Mouse (Mus musculus): ENCODE measurements around the gene Enc1.
"Not testable (repeated sequence)": the region's sequence is repeated elsewhere in the genome, so short reads cannot be mapped to it uniquely, and the experiment has no call there.

The Enc1 gene

GRCm38 (mm10) chr13:97251736-97252135 lies 10.8 kb downstream of the Enc1 start:
- DNase-seq (ENCODE audit: low spot score): no peak

GRCm38 (mm10) chr13:97252469-97252868 lies 11.6 kb downstream of the Enc1 start:
- DNase-seq (ENCODE audit: low spot score): no peak

GRCm38 (mm10) chr13:97253418-97253981 lies 12.6 kb downstream of the Enc1 start:
- DNase-seq (ENCODE audit: low spot score): no peak

GRCm38 (mm10) chr13:97253994-97254393 lies 13.1 kb downstream of the Enc1 start:
- no peak for DNase-seq (ENCODE audit: low spot score)

GRCm38 (mm10) chr13:97254564-97255164 lies 13.8 kb downstream of the Enc1 start:
- no peak for DNase-seq (ENCODE audit: low spot score)

- no peak for DNase-seq (ENCODE audit: low spot score)
Observed at GRCm38 (mm10) chr13:97255976-97256848, 15.3 kb downstream of the Enc1 start.

GRCm38 (mm10) chr13:97256849-97257379 lies 16.0 kb downstream of the Enc1 start:
- no peak for DNase-seq (ENCODE audit: low spot score)

GRCm38 (mm10) chr13:97259271-97259670 lies 18.4 kb downstream of the Enc1 start:
- no peak for DNase-seq (ENCODE audit: low spot score)

- DNase-seq (ENCODE audit: low spot score): no peak
Observed at GRCm38 (mm10) chr13:97260456-97261180, 19.7 kb downstream of the Enc1 start.

- DNase-seq (ENCODE audit: low spot score): no peak
Observed at GRCm38 (mm10) chr13:97261549-97261948, 20.6 kb downstream of the Enc1 start.

GRCm38 (mm10) chr13:97262676-97263075 lies 21.8 kb downstream of the Enc1 start:
- DNase-seq (ENCODE audit: low spot score): no peak

GRCm38 (mm10) chr13:97265534-97265933 lies 24.6 kb downstream of the Enc1 start:
- not testable (repeated sequence) for DNase-seq (ENCODE audit: low spot score)

GRCm38 (mm10) chr13:97270723-97271122 lies 29.8 kb downstream of the Enc1 start:
- DNase-seq (ENCODE audit: low spot score): no peak

GRCm38 (mm10) chr13:97271641-97272040 lies 30.7 kb downstream of the Enc1 start:
- DNase-seq (ENCODE audit: low spot score): no peak

- no peak for DNase-seq (ENCODE audit: low spot score)
Observed at GRCm38 (mm10) chr13:97274757-97275156, 33.9 kb downstream of the Enc1 start.

- no peak for DNase-seq (ENCODE audit: low spot score)
Observed at GRCm38 (mm10) chr13:97275482-97275881, 34.6 kb downstream of the Enc1 start.

- no peak for DNase-seq (ENCODE audit: low spot score)
Observed at GRCm38 (mm10) chr13:97282051-97282910, 41.4 kb downstream of the Enc1 start.

GRCm38 (mm10) chr13:97282911-97283281 lies 42.0 kb downstream of the Enc1 start:
- no peak for DNase-seq (ENCODE audit: low spot score)

GRCm38 (mm10) chr13:97287046-97287445 lies 46.1 kb downstream of the Enc1 start:
- no peak for DNase-seq (ENCODE audit: low spot score)

- no peak for DNase-seq (ENCODE audit: low spot score)
Observed at GRCm38 (mm10) chr13:97290747-97291146, 49.8 kb downstream of the Enc1 start.

- no peak for DNase-seq (ENCODE audit: low spot score)
Observed at GRCm38 (mm10) chr13:97291354-97291753, 50.4 kb downstream of the Enc1 start.
